Mouse (Mus musculus) forebrain, postnatal 0 days (tissue): ENCODE measurements around the gene Khdrbs1. TPM values are rescaled to one million over a fixed set of nuclear protein-coding genes. Genes with fewer than 3 reads are reported as not detected.

Experiments
- ATAC-seq: fragments of 200-750 bp; cut with Nextera tagmentation; 2 replicates; pipeline ENCODE4 v1.8.0; 2017; ENCODE audit warnings: mild to moderate bottlenecking, moderate library complexity
- DNase-seq: peaks from one replicate; pipeline ENCODE4 v3.0.0-alpha.2; 2015
- H3K27ac ChIP-seq: fragments of 300-500 bp; sonication (generic); 2 replicates; pipeline ENCODE4 v1.5.1; 2014; ENCODE audit warnings: low read depth, mild to moderate bottlenecking, antibody characterized with exemption, low read length, moderate library complexity, mixed read lengths
- H3K27me3 ChIP-seq: fragments of 300-500 bp; sonication (generic); 2 replicates; pipeline ENCODE4 v1.6.1; 2014; ENCODE audit warnings: mild to moderate bottlenecking, low read length, mixed read lengths; ENCODE audit not compliant: insufficient read depth
- H3K36me3 ChIP-seq: fragments of 300-500 bp; sonication (generic); 2 replicates; pipeline ENCODE4 v1.6.1; 2014; ENCODE audit warnings: mild to moderate bottlenecking, moderate library complexity; ENCODE audit not compliant: insufficient read depth
- H3K4me1 ChIP-seq: fragments of 300-500 bp; sonication (generic); 2 replicates; pipeline ENCODE4 v1.6.1; 2014; ENCODE audit warnings: antibody characterized with exemption; ENCODE audit not compliant: insufficient read depth
- H3K4me2 ChIP-seq: fragments of 300-500 bp; sonication (generic); 2 replicates; pipeline ENCODE4 v1.6.1; 2014; ENCODE audit warnings: low read depth, mild to moderate bottlenecking, moderate library complexity
- H3K4me3 ChIP-seq: fragments of 300-500 bp; sonication (generic); 2 replicates; pipeline ENCODE4 v1.5.1; 2014; ENCODE audit warnings: low read depth, low read length, mixed read lengths
- H3K9ac ChIP-seq: fragments of 300-500 bp; sonication (generic); 2 replicates; pipeline ENCODE4 v1.6.1; 2014; ENCODE audit warnings: mild to moderate bottlenecking
- H3K9me3 ChIP-seq: fragments of 300-500 bp; sonication (generic); 2 replicates; pipeline ENCODE4 v1.6.1; 2016; ENCODE audit warnings: low read length
- CTCF ChIP-seq: sonication (generic); IDR thresholded peaks from 2 replicates; pipeline ENCODE4 v1.5.1; 2016; ENCODE audit warnings: antibody characterized with exemption, control low read depth, low read depth
- WGBS: fragments of 180-500 bp; shearing (Covaris S2); extraction: QIAGEN DNeasy Blood & Tissue Kit; methylation state at CpG from one replicate; pipeline ENCODE4 v1.1.7; 2014; 5-methylcytosine and 5-hydroxymethylcytosine counted together
- microRNA-seq, 2 experiments: library from miRNA; unstranded; fragments of <30 nt; microRNA quantifications; one replicate each; pipeline ENCODE4; 2016
- polyA plus RNA-seq: library from polyadenylated mRNA; unstranded; fragments of >200 nt; fragmentation: Nextera tagmentation; extraction: Ambion mirVana; gene quantifications from 2 replicates; pipeline ENCODE4 v1.2.1, GENCODE M21; 2015
- total RNA-seq: library from RNA; depleted of rRNA; stranded (reverse); fragments of >200 nt; gene quantifications from 2 replicates; pipeline ENCODE4 v1.2.3, GENCODE M21; 2014; rRNA removed

Gene Khdrbs1
- total and polyA plus RNA-seq, 2 experiments from 2014 or later, result 105 to 128 TPM

GRCm38 (mm10) chr4:129672878-129673449, 69.1 kb downstream of the Khdrbs1 start:
- no peak for DNase-seq
- no peak for ATAC-seq
- Histone ChIP-seq H3K27ac (peak overlapping the region; percentile 88), H3K4me2 (peak overlapping the region; percentile 80), H3K9me3 (no peaks in the 10 kb centered on the region), H3K4me1 (no peaks in the 10 kb centered on the region), H3K9ac (peak overlapping the region; percentile 77), H3K4me3 (peak overlapping the region; percentile 83), H3K36me3 (peaks cover 20% of the 10 kb centered on the region), H3K27me3 (no peaks in the 10 kb centered on the region)
- TF ChIP-seq CTCF, result 0 out of 2 replicates have a peak, but pooled peaks have one; percentile 1
- 6% methylated on average over 10 of the region's 10 CpGs for WGBS

- under 1% methylated on average over 65 of the region's 65 CpGs for WGBS
- Histone ChIP-seq H3K4me2 (peak within 1 kb of the TSS; percentile 80), H3K9ac (peak within 1 kb of the TSS; percentile 77), H3K9me3 (no peaks in the 10 kb centered on the region), H3K27me3 (no peaks in the 10 kb centered on the region), H3K36me3 (peaks cover 16% of the 10 kb centered on the region), H3K27ac (peak within 1 kb of the TSS; percentile 88), H3K4me1 (no peaks in the 10 kb centered on the region), H3K4me3 (peak within 1 kb of the TSS; percentile 83)
- 0 out of 2 replicates have a peak, but pooled peaks have one; percentile 3 for TF ChIP-seq CTCF
- DNase-seq, result peak; percentile 93
- ATAC-seq, result peak; percentile 96
Measured at GRCm38 (mm10) chr4:129672083-129672877, 69.8 kb downstream of the Khdrbs1 start, which contains the start of gene Kpna6. Kpna6 (minus strand) TSS chr4:129672767.

GRCm38 (mm10) chr4:129671491-129672082, 70.5 kb downstream of the Khdrbs1 start:
- peak; percentile 61 for DNase-seq
- Histone ChIP-seq H3K4me3 (peak overlapping the region; percentile 83), H3K36me3 (peaks cover 9% of the 10 kb centered on the region), H3K4me2 (peak overlapping the region; percentile 80), H3K27me3 (no peaks in the 10 kb centered on the region), H3K4me1 (no peaks in the 10 kb centered on the region), H3K27ac (peak overlapping the region; percentile 88), H3K9ac (peak overlapping the region; percentile 77), H3K9me3 (no peaks in the 10 kb centered on the region)
- ATAC-seq, result peak; percentile 53
- peak; percentile 81 for TF ChIP-seq CTCF
- 8% methylated on average over 12 of the region's 12 CpGs for WGBS

GRCm38 (mm10) chr4:129662255-129662813, 79.8 kb downstream of the Khdrbs1 start:
- Histone ChIP-seq H3K4me3 (no peak overlapping the region), H3K27me3 (no peaks in the 10 kb centered on the region), H3K4me2 (no peak overlapping the region), H3K4me1 (no peaks in the 10 kb centered on the region), H3K9me3 (no peaks in the 10 kb centered on the region), H3K36me3 (peaks cover 40% of the 10 kb centered on the region), H3K9ac (no peak overlapping the region), H3K27ac (no peak overlapping the region)
- TF ChIP-seq CTCF, result no peak
- DNase-seq (no peak), ATAC-seq (no peak)
- 82% methylated on average over 3 of the region's 3 CpGs for WGBS

GRCm38 (mm10) chr4:129661584-129661983, 80.5 kb downstream of the Khdrbs1 start:
- Histone ChIP-seq H3K4me3 (no peak overlapping the region), H3K27ac (no peak overlapping the region), H3K36me3 (peaks cover 47% of the 10 kb centered on the region), H3K9ac (no peak overlapping the region), H3K9me3 (no peaks in the 10 kb centered on the region), H3K4me1 (no peaks in the 10 kb centered on the region), H3K27me3 (no peaks in the 10 kb centered on the region), H3K4me2 (no peak overlapping the region)
- no peak for DNase-seq
- no peak for ATAC-seq
- TF ChIP-seq CTCF, result no peak
- WGBS, result 83% methylated on average over 3 of the region's 3 CpGs

- ATAC-seq, result no peak
- DNase-seq, result no peak
- Histone ChIP-seq H3K4me2 (no peak overlapping the region), H3K9ac (no peak overlapping the region), H3K4me3 (no peak overlapping the region), H3K36me3 (peaks cover 86% of the 10 kb centered on the region), H3K9me3 (no peaks in the 10 kb centered on the region), H3K4me1 (no peaks in the 10 kb centered on the region), H3K27ac (no peak overlapping the region), H3K27me3 (no peaks in the 10 kb centered on the region)
- 91% methylated on average over 14 of the region's 14 CpGs for WGBS
- no peak for TF ChIP-seq CTCF
Measured at GRCm38 (mm10) chr4:129654770-129655169, 87.3 kb downstream of the Khdrbs1 start.

Small RNA genes within 50 kb of the gene (microRNA-seq; reads per million reads assigned to microRNA genes)
- gene Gm28017 (0 reads per million in 2 experiments), gene Mir7016 (0.39 to 0.61 reads per million in 2 experiments)

Other genes with a start within 250 kb of the Khdrbs1 start
- 1,946 and 1,960 TPM in 2 replicates for gene Marcksl1, start 228.7 kb downstream of the Khdrbs1 start, total RNA-seq
- 2,276 and 2,298 TPM in 2 replicates for gene Marcksl1, start 228.7 kb downstream of the Khdrbs1 start, polyA plus RNA-seq
- 25.6 and 30.8 TPM in 2 replicates for gene Hdac1, start 199.6 kb downstream of the Khdrbs1 start, total RNA-seq
- gene Hdac1, start 199.6 kb downstream of the Khdrbs1 start, polyA plus RNA-seq, result 47.3 and 50.7 TPM in 2 replicates
- gene Lck, start 168.7 kb downstream of the Khdrbs1 start, total RNA-seq, result 13.9 and 15.3 TPM in 2 replicates
- 14.9 and 17.0 TPM in 2 replicates for gene Lck, start 168.7 kb downstream of the Khdrbs1 start, polyA plus RNA-seq
- not detected in 2 replicates for gene Fam167b, start 163.8 kb downstream of the Khdrbs1 start, total RNA-seq
- gene Fam167b, start 163.8 kb downstream of the Khdrbs1 start, polyA plus RNA-seq, result 0.23 TPM in 1 of 2 replicates, not detected in the other
- 255 and 301 TPM in 2 replicates for gene Eif3i, start 141.7 kb downstream of the Khdrbs1 start, total RNA-seq
- gene Eif3i, start 141.7 kb downstream of the Khdrbs1 start, polyA plus RNA-seq, result 226 and 261 TPM in 2 replicates
- gene Tmem234, start 141.6 kb downstream of the Khdrbs1 start, total RNA-seq, result 151 and 155 TPM in 2 replicates
- gene Tmem234, start 141.6 kb downstream of the Khdrbs1 start, polyA plus RNA-seq, result 215 and 218 TPM in 2 replicates
- gene Dcdc2b, start 128.0 kb downstream of the Khdrbs1 start, total RNA-seq, result 3.0 TPM in 1 of 2 replicates, not detected in the other
- 3.6 and 4.5 TPM in 2 replicates for gene Dcdc2b, start 128.0 kb downstream of the Khdrbs1 start, polyA plus RNA-seq
- 25.9 and 31.5 TPM in 2 replicates for gene Iqcc, start 123.2 kb downstream of the Khdrbs1 start, total RNA-seq
- 21.4 and 24.7 TPM in 2 replicates for gene Iqcc, start 123.2 kb downstream of the Khdrbs1 start, polyA plus RNA-seq
- 89.2 and 120 TPM in 2 replicates for gene Ccdc28b, start 118.4 kb downstream of the Khdrbs1 start, total RNA-seq
- 144 and 146 TPM in 2 replicates for gene Ccdc28b, start 118.4 kb downstream of the Khdrbs1 start, polyA plus RNA-seq
- gene Txlna, start 101.2 kb downstream of the Khdrbs1 start, total RNA-seq, result 39.1 and 45.0 TPM in 2 replicates
- gene Txlna, start 101.2 kb downstream of the Khdrbs1 start, polyA plus RNA-seq, result 22.4 and 28.4 TPM in 2 replicates
- 52.8 and 60.5 TPM in 2 replicates for gene Kpna6, start 69.5 kb downstream of the Khdrbs1 start, total RNA-seq
- gene Kpna6, start 69.5 kb downstream of the Khdrbs1 start, polyA plus RNA-seq, result 9.8 and 11.2 TPM in 2 replicates
- 17.2 and 23.0 TPM in 2 replicates for gene Tmem39b, start 45.5 kb downstream of the Khdrbs1 start, total RNA-seq
- gene Tmem39b, start 45.5 kb downstream of the Khdrbs1 start, polyA plus RNA-seq, result 15.3 and 16.1 TPM in 2 replicates
- gene Ptp4a2, start 68.9 kb upstream of the Khdrbs1 start, total RNA-seq, result 123 and 131 TPM in 2 replicates
- 252 and 270 TPM in 2 replicates for gene Ptp4a2, start 68.9 kb upstream of the Khdrbs1 start, polyA plus RNA-seq
- gene Spocd1, start 186.9 kb upstream of the Khdrbs1 start, total RNA-seq, result not detected in 2 replicates
- gene Spocd1, start 186.9 kb upstream of the Khdrbs1 start, polyA plus RNA-seq, result 0.05 TPM in 1 of 2 replicates, not detected in the other
- 195 and 216 TPM in 2 replicates for gene Adgrb2, start 242.6 kb upstream of the Khdrbs1 start, total RNA-seq
- 15.8 and 18.3 TPM in 2 replicates for gene Adgrb2, start 242.6 kb upstream of the Khdrbs1 start, polyA plus RNA-seq